Mouse (Mus musculus) ES-E14 (cell line): ENCODE measurements around the gene Sqor.

Experiments used
- CHD2 ChIP-seq: IDR thresholded peaks from 2 replicates; pipeline ENCODE4 v1.6.1; 2014; ENCODE audit warnings: mild to moderate bottlenecking, low read depth, low read length, inconsistent platforms
- HCFC1 ChIP-seq: IDR thresholded peaks from 2 replicates; pipeline ENCODE4 v1.6.1; 2012; ENCODE audit warnings: low read length, inconsistent platforms, borderline replicate concordance; ENCODE audit not compliant: insufficient read depth
- ZC3H11A ChIP-seq: IDR thresholded peaks from 2 replicates; pipeline ENCODE4 v1.6.1; 2012; ENCODE audit warnings: low read depth, mild to moderate bottlenecking, inconsistent platforms, low read length, borderline replicate concordance
- ZNF384 ChIP-seq: IDR thresholded peaks from 2 replicates; pipeline ENCODE4 v1.6.1; 2012; ENCODE audit warnings: low read depth, low read length, inconsistent platforms

- no peak for TF ChIP-seq HCFC1
- TF ChIP-seq ZC3H11A = no peak
- no peak for TF ChIP-seq ZNF384
- TF ChIP-seq CHD2 = no peak
Measured at GRCm38 (mm10) chr2:122762991-122763390, 2.0 kb upstream of the Sqor start.
